Mouse (Mus musculus) brain, embryonic 18.5 days (tissue): ENCODE results near the gene Gm4871.

ENCODE experiments used
- DNase-seq: peaks from one replicate; pipeline ENCODE4 v3.0.0-alpha.2; 2012; ENCODE audit warnings: low read depth, low spot score

Gm4871 gene

GRCm38 (mm10) chr5:144998491-144998890, 34.1 kb downstream of the Gm4871 start:
- no peak for DNase-seq

- no peak for DNase-seq
Measured at GRCm38 (mm10) chr5:144990481-144990880, 42.1 kb downstream of the Gm4871 start.

- DNase-seq, result no peak
Measured at GRCm38 (mm10) chr5:144990051-144990450, 42.5 kb downstream of the Gm4871 start.

- no peak for DNase-seq
Measured at GRCm38 (mm10) chr5:144989061-144989405, 43.5 kb downstream of the Gm4871 start.

GRCm38 (mm10) chr5:144988340-144989060, 44.1 kb downstream of the Gm4871 start:
- DNase-seq, result peak; percentile 37

GRCm38 (mm10) chr5:144987561-144987960, 45.0 kb downstream of the Gm4871 start:
- DNase-seq, result no peak

GRCm38 (mm10) chr5:144984839-144985238, 47.7 kb downstream of the Gm4871 start:
- no peak for DNase-seq

GRCm38 (mm10) chr5:144983227-144983626, 49.3 kb downstream of the Gm4871 start:
- DNase-seq, result no peak
